In genomic region chr2:14633202-14633601, GRCm38 (mm10) we compare ENCODE assay signal across 13 mouse cellular contexts.
"Had no signal": no experiment of that assay in that cellular context is flagged by ENCODE, and none has a peak within 500 bp of the region (broad histone marks: within the 10 kb centered on the region; RNA-seq: fewer than 3 reads in every experiment).

No protein-coding gene starts in this region.

- H3K27me3 ChIP-seq: midbrain, embryonic 12.5 days; neural tube, embryonic 12.5 days had no signal

- H3K36me3 ChIP-seq: midbrain, embryonic 10.5 days; midbrain, embryonic 12.5 days; neural tube, embryonic 12.5 days had no signal

- DNase-seq: lung, adult 18-20 months; lung, embryonic 14.5 days; lung, postnatal 10 days; lung, postnatal 4 days; midbrain, embryonic 14.5 days; right cerebral cortex, postnatal 14 days; thymus, adult 18-20 months; thymus, postnatal 14 days; thymus, postnatal 36 days had no signal

- H3K27ac ChIP-seq: midbrain, embryonic 10.5 days; midbrain, embryonic 12.5 days; neural tube, embryonic 12.5 days had no signal

- H3K4me3 ChIP-seq: midbrain, embryonic 10.5 days; midbrain, embryonic 12.5 days; neural tube, embryonic 12.5 days had no signal

- H3K4me2 ChIP-seq: lung, embryonic 14.5 days; midbrain, embryonic 12.5 days; neural tube, embryonic 12.5 days had no signal

- ATAC-seq: midbrain, embryonic 16.5 days had no signal
